Mouse (Mus musculus) heart, embryonic 11.5 days (tissue): ENCODE data around the gene Hist1h4c. TPM values are rescaled to one million over a fixed set of nuclear protein-coding genes. Genes with fewer than 3 reads are reported as not detected.

Experiments used
- ATAC-seq: fragments of 200-750 bp; cut with Nextera tagmentation; replicated peaks from 2 replicates; pipeline ENCODE4 v1.8.0; 2017; ENCODE audit warnings: moderate library complexity; ENCODE audit not compliant: insufficient number of reproducible peaks, low FRiP score, low TSS enrichment
- H3K27ac ChIP-seq: fragments of 300-500 bp; sonication (generic); 2 replicates; pipeline ENCODE4 v1.5.1; 2014; ENCODE audit warnings: mild to moderate bottlenecking, low read depth, low read length
- H3K27me3 ChIP-seq: fragments of 300-500 bp; sonication (generic); 2 replicates; pipeline ENCODE4 v1.6.1; 2014; ENCODE audit warnings: mild to moderate bottlenecking, low read length, mixed read lengths; ENCODE audit not compliant: control insufficient read depth, insufficient read depth
- H3K36me3 ChIP-seq: fragments of 300-500 bp; sonication (generic); 2 replicates; pipeline ENCODE4 v1.6.1; 2014; ENCODE audit warnings: mild to moderate bottlenecking, low read length, moderate library complexity, mixed read lengths; ENCODE audit not compliant: control insufficient read depth, insufficient read depth
- H3K4me1 ChIP-seq: fragments of 300-500 bp; sonication (generic); 2 replicates; pipeline ENCODE4 v1.6.1; 2014; ENCODE audit warnings: low read length; ENCODE audit not compliant: control insufficient read depth, insufficient read depth
- H3K4me2 ChIP-seq: fragments of 300-500 bp; sonication (generic); 2 replicates; pipeline ENCODE4 v1.6.1; 2014; ENCODE audit warnings: mild to moderate bottlenecking, moderate library complexity
- H3K4me3 ChIP-seq: fragments of 300-500 bp; sonication (generic); 2 replicates; pipeline ENCODE4 v1.5.1; 2014; ENCODE audit warnings: low read depth, low read length
- H3K9ac ChIP-seq: fragments of 300-500 bp; sonication (generic); 2 replicates; pipeline ENCODE4 v1.6.1; 2014; ENCODE audit warnings: mild to moderate bottlenecking, low read depth, low read length, moderate library complexity
- H3K9me3 ChIP-seq: fragments of 300-500 bp; sonication (generic); replicated peaks from 2 replicates; pipeline ENCODE4 v1.6.1; 2016; ENCODE audit warnings: low read length; ENCODE audit not compliant: control insufficient read depth
- WGBS: fragments of 180-500 bp; shearing (Covaris S2); extraction: QIAGEN DNeasy Blood & Tissue Kit; methylation state at CpG from one replicate; pipeline ENCODE4 v1.1.7; 2014; ENCODE audit not compliant: insufficient replicate concordance; 5-methylcytosine and 5-hydroxymethylcytosine counted together
- polyA plus RNA-seq: library from polyadenylated mRNA; unstranded; fragments of >200 nt; fragmentation: Nextera tagmentation; extraction: Ambion mirVana; gene quantifications from 2 replicates; pipeline ENCODE4 v1.2.1, GENCODE M21; 2014

The Hist1h4c gene
- polyA plus RNA-seq, 1 experiment from 2014 or later = 2.7 TPM

GRCm38 (mm10) chr13:23743215-23743614 is 45.0 kb upstream of the Hist1h4c start:
- Histone ChIP-seq H3K27me3 (no peaks in the 10 kb centered on the region), H3K36me3 (no peaks in the 10 kb centered on the region), H3K4me2 (peak overlapping the region; percentile 10), H3K4me3 (no peak overlapping the region), H3K9ac (no peak overlapping the region), H3K9me3 (no peaks in the 10 kb centered on the region), H3K27ac (0 out of 2 replicates have a peak overlapping the region, but pooled peaks have one; percentile 22), H3K4me1 (peaks cover 9% of the 10 kb centered on the region)
- 80% methylated on average over 5 of the region's 5 CpGs for WGBS
- ATAC-seq = no peak

DNA sequence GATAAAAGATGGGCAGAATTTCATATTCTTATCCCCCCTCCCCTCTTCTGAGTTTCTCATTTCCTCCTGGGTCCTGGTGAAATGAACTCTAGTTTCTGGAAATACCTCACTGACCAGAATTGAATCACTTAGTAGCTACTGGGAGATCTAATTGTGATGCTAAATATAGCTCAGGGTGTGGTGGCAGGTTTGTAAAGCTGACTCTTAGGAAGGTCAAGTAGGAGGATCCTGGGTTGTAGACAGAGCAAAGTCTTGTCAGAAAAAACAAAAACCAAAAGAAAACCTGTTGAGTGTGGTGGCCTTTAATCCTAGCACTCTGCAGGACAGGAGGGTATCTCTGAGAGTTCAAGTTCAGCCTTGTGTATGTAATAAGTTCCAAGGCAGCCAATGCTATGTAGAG is 43.8 kb upstream of the Hist1h4c start:
- H3K27me3 ChIP-seq = no peaks in the 10 kb centered on the region
- no peak overlapping the region for H3K4me3 ChIP-seq
- no peak for ATAC-seq
- H3K9me3 ChIP-seq = no peaks in the 10 kb centered on the region
- 0 out of 2 replicates have a peak overlapping the region, but pooled peaks have one; percentile 14 for H3K4me2 ChIP-seq
- 0 out of 2 replicates have a peak overlapping the region, but pooled peaks have one; percentile 18 for H3K9ac ChIP-seq
- H3K4me1 ChIP-seq = peaks cover 4% of the 10 kb centered on the region; the same call in 1 of the 2 replicates
- H3K27ac ChIP-seq = no peak overlapping the region; the same call in 1 of the 2 replicates
- H3K36me3 ChIP-seq = no peaks in the 10 kb centered on the region

- peak overlapping the region; percentile 95 for H3K4me2 ChIP-seq
- peak overlapping the region; percentile 96; the same call in 1 of the 2 replicates for H3K9ac ChIP-seq
- WGBS = 53% methylated on average over 5 of the region's 5 CpGs
- 0 out of 2 replicates have a peak overlapping the region, but pooled peaks have one; percentile 69 for H3K4me3 ChIP-seq
- H3K27me3 ChIP-seq = no peaks in the 10 kb centered on the region
- no peaks in the 10 kb centered on the region for H3K9me3 ChIP-seq
- peaks cover 4% of the 10 kb centered on the region; the same call in 1 of the 2 replicates for H3K4me1 ChIP-seq
- peak overlapping the region; percentile 100 for H3K27ac ChIP-seq
- ATAC-seq = no peak
- no peaks in the 10 kb centered on the region for H3K36me3 ChIP-seq
These were observed 42.7 kb upstream of the Hist1h4c start for GRCm38 (mm10) chr13:23740910-23741309.

DNA sequence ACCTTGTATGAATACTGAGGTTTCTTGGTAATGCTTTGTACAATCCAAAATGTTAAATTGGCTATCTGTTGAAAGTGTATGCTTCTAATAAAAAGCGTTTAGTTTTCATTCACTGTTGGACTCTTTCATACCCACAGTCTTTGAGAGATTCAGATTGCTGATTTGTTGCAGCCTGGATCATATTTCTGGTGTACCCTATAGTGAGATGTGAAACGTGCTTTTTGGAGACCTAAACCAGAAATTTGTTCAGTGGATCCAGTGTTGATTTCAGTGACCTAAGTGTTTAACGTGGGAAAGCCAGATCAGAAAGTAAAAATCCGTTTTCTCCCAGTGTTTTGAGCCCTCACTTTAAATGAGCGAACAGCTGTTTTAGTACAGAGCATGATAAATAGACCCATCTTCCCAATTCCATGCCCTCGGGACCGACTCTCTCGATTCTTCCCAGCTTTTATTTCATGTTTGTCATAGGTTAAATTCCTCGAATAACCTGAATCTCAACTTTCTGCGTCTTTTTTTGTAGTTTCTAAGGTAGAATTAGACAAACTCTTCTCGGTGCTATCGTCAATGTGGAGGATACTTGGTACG is 42.1 kb upstream of the Hist1h4c start:
- Histone ChIP-seq H3K27me3 (no peaks in the 10 kb centered on the region), H3K4me3 (peak overlapping the region; percentile 69), H3K4me1 (peaks cover 4% of the 10 kb centered on the region; the same call in 1 of the 2 replicates), H3K4me2 (peak overlapping the region; percentile 95), H3K27ac (peak overlapping the region; percentile 100), H3K36me3 (no peaks in the 10 kb centered on the region), H3K9me3 (no peaks in the 10 kb centered on the region), H3K9ac (peak overlapping the region; percentile 96)
- WGBS = 29% methylated on average over 13 of the region's 13 CpGs
- no peak for ATAC-seq

DNA sequence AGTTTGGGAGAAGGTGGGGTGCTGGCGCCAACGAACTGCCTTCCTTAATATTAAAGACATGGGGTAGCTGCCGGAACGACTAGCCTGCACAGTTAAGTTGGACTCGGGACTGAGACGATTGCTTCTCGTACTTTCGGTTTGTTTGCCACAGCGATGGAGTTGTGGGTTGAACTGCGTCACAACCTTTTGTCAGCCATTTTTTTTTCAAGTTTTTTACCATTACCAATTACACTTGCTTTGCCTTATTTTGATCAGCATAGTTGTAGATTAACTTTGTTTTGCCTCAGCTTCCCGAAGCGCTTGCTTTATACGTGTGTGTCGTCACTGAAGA is 41.6 kb upstream of the Hist1h4c start:
- H3K9ac ChIP-seq = peak overlapping the region; percentile 96
- H3K4me2 ChIP-seq = peak overlapping the region; percentile 95
- WGBS = 1% methylated on average over 14 of the region's 14 CpGs
- ATAC-seq = no peak
- H3K27ac ChIP-seq = peak overlapping the region; percentile 100
- H3K9me3 ChIP-seq = no peaks in the 10 kb centered on the region
- H3K4me3 ChIP-seq = peak overlapping the region; percentile 69
- no peaks in the 10 kb centered on the region for H3K27me3 ChIP-seq
- no peaks in the 10 kb centered on the region for H3K36me3 ChIP-seq
- H3K4me1 ChIP-seq = peaks cover 4% of the 10 kb centered on the region; the same call in 1 of the 2 replicates

- ATAC-seq = peak; percentile 82
- under 1% methylated on average over 39 of the region's 39 CpGs for WGBS
- H3K36me3 ChIP-seq = no peaks in the 10 kb centered on the region
- no peaks in the 10 kb centered on the region for H3K9me3 ChIP-seq
- peak overlapping the region; percentile 96 for H3K9ac ChIP-seq
- H3K27ac ChIP-seq = peak overlapping the region; percentile 100
- peaks cover 4% of the 10 kb centered on the region; the same call in 1 of the 2 replicates for H3K4me1 ChIP-seq
- H3K4me3 ChIP-seq = peak overlapping the region; percentile 69
- peak overlapping the region; percentile 95 for H3K4me2 ChIP-seq
- H3K27me3 ChIP-seq = no peaks in the 10 kb centered on the region
These were observed 41.0 kb upstream of the Hist1h4c start for GRCm38 (mm10) chr13:23739069-23739921.

- peak within 1 kb of the TSS; percentile 69 for H3K4me3 ChIP-seq
- peak within 1 kb of the TSS; percentile 100 for H3K27ac ChIP-seq
- WGBS = 0% methylated on average over 34 of the region's 38 CpGs
- no peaks in the 10 kb centered on the region for H3K9me3 ChIP-seq
- no peaks in the 10 kb centered on the region for H3K36me3 ChIP-seq
- ATAC-seq = peak; percentile 93
- H3K4me1 ChIP-seq = peaks cover 4% of the 10 kb centered on the region; the same call in 1 of the 2 replicates
- H3K27me3 ChIP-seq = no peaks in the 10 kb centered on the region
- H3K9ac ChIP-seq = peak within 1 kb of the TSS; percentile 96
- peak within 1 kb of the TSS; percentile 95 for H3K4me2 ChIP-seq
These were observed 40.4 kb upstream of the Hist1h4c start, which contains the start of gene Hist1h1c for GRCm38 (mm10) chr13:23738677-23739068. Gene Hist1h1c, plus strand, starts transcription at chr13:23738808.

DNA sequence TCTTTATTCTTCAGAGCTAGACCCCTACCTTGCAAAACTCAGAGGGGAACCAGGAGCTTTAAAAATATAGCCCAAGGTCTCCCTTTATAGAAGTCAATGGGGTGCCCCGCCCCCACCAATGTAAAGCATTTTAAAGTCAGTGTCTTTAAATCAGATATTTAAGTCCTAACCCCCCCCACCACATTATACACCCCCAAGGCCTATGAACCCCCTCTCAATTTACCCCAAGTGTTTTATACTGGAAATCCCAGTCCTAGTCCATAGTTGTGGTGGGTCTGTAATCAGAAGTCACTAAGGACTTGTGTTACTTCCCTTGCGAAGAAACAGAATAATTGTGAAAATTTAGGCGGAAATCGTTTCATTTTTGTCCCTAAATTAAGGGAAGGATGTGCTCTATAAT is 39.8 kb upstream of the Hist1h4c start:
- no peaks in the 10 kb centered on the region for H3K27me3 ChIP-seq
- no peaks in the 10 kb centered on the region for H3K36me3 ChIP-seq
- peaks cover 4% of the 10 kb centered on the region; the same call in 1 of the 2 replicates for H3K4me1 ChIP-seq
- peak overlapping the region; percentile 100 for H3K27ac ChIP-seq
- peak overlapping the region; percentile 69 for H3K4me3 ChIP-seq
- H3K9ac ChIP-seq = peak overlapping the region; percentile 96
- H3K4me2 ChIP-seq = peak overlapping the region; percentile 95
- no peaks in the 10 kb centered on the region for H3K9me3 ChIP-seq
- 22% methylated on average over 4 of the region's 4 CpGs for WGBS
- no peak for ATAC-seq
